ENCODE assay signal across 15 mouse cellular contexts in genomic region chrX:41941840-41942239, GRCm38 (mm10).
"Had no signal": no experiment of that assay in that cellular context is flagged by ENCODE, and none has a peak within 500 bp of the region (broad histone marks: within the 10 kb centered on the region; RNA-seq: fewer than 3 reads in every experiment).

No protein-coding gene starts in this region.

- H3K27ac ChIP-seq: neural tube, embryonic 15.5 days; stomach, embryonic 15.5 days; stomach, postnatal 0 days had no signal

- H3K9ac ChIP-seq: neural tube, embryonic 15.5 days; stomach, embryonic 15.5 days had no signal

- H3K4me2 ChIP-seq: neural tube, embryonic 15.5 days; stomach, embryonic 15.5 days had no signal

- DNase-seq: retina, postnatal 1 day; right cerebral cortex, adult 18-20 months; right cerebral cortex, postnatal 14 days; right cerebral cortex, postnatal 25 days; right cerebral cortex, postnatal 4 days; spleen, adult 18-20 months; thymus, adult 18-20 months; thymus, adult 2 months; thymus, postnatal 14 days; thymus, postnatal 25 days; thymus, postnatal 36 days; thymus, postnatal 4 days had no signal

- H3K9me3 ChIP-seq: neural tube, embryonic 15.5 days; stomach, embryonic 15.5 days had no signal

- H3K27me3 ChIP-seq: neural tube, embryonic 15.5 days; stomach, embryonic 15.5 days had no signal

- H3K36me3 ChIP-seq: neural tube, embryonic 15.5 days; stomach, embryonic 15.5 days had no signal

- H3K4me1 ChIP-seq: neural tube, embryonic 15.5 days; stomach, embryonic 15.5 days had no signal

- H3K4me3 ChIP-seq: neural tube, embryonic 15.5 days; stomach, embryonic 15.5 days had no signal
